Mouse (Mus musculus): ENCODE measurements around the gene Gm9736. TPM values are rescaled to one million over a fixed set of nuclear protein-coding genes. Genes with fewer than 3 reads are reported as not detected.
"Not testable (repeated sequence)": the region's sequence is repeated elsewhere in the genome, so short reads cannot be mapped to it uniquely, and the experiment has no call there.

The Gm9736 gene
- polyA plus RNA-seq, 1 experiment from 2014 or later, result not detected

GRCm38 (mm10) chr10:77738929-77739328 lies 12.2 kb downstream of the Gm9736 start:
- Histone ChIP-seq H3K4me3 (replicated peaks; ENCODE audit: low read length) (no peak overlapping the region), H3K27me3 (ENCODE audit: control insufficient read depth, insufficient read depth, low read length) (no peaks in the 10 kb centered on the region), H3K27ac (no peak overlapping the region), H3K36me3 (replicated peaks; ENCODE audit: control insufficient read depth, insufficient read depth) (no peaks in the 10 kb centered on the region), H3K9ac (no peak overlapping the region), H3K4me1 (replicated peaks; ENCODE audit: control insufficient read depth, insufficient read depth, low read length) (no peaks in the 10 kb centered on the region), H3K4me2 (replicated peaks) (no peak overlapping the region), H3K9me3 (ENCODE audit: control insufficient read depth, low read length) (peaks cover 4% of the 10 kb centered on the region; the same call in 1 of the 2 replicates)
- ATAC-seq (ENCODE audit: low FRiP score) (no peak), DNase-seq (ENCODE audit: low spot score) (no peak)
- WGBS, result 90% methylated on average over 4 of the region's 4 CpGs

GRCm38 (mm10) chr10:77735928-77736327 lies 15.2 kb downstream of the Gm9736 start:
- Histone ChIP-seq H3K9me3 (ENCODE audit: control insufficient read depth, low read length) (peaks cover 4% of the 10 kb centered on the region; the same call in 1 of the 2 replicates), H3K4me3 (replicated peaks; ENCODE audit: low read length) (no peak overlapping the region), H3K4me2 (replicated peaks) (no peak overlapping the region), H3K9ac (no peak overlapping the region), H3K27me3 (ENCODE audit: control insufficient read depth, insufficient read depth, low read length) (no peaks in the 10 kb centered on the region), H3K36me3 (replicated peaks; ENCODE audit: control insufficient read depth, insufficient read depth) (no peaks in the 10 kb centered on the region), H3K27ac (no peak overlapping the region), H3K4me1 (replicated peaks; ENCODE audit: control insufficient read depth, insufficient read depth, low read length) (no peaks in the 10 kb centered on the region)
- WGBS, result 94% methylated on average over 1 of the region's 1 CpGs
- ATAC-seq (ENCODE audit: low FRiP score), result no peak
- DNase-seq (ENCODE audit: low spot score), result no peak

- no peak for ATAC-seq (ENCODE audit: low FRiP score)
- H3K27me3 ChIP-seq (ENCODE audit: control insufficient read depth, insufficient read depth, low read length), result no peaks in the 10 kb centered on the region
- H3K4me1 ChIP-seq (replicated peaks; ENCODE audit: control insufficient read depth, insufficient read depth, low read length), result no peaks in the 10 kb centered on the region
- H3K27ac ChIP-seq, result no peak overlapping the region
- no peak overlapping the region for H3K4me2 ChIP-seq (replicated peaks)
- 48% methylated on average over 4 of the region's 4 CpGs for WGBS
- DNase-seq (ENCODE audit: low spot score), result no peak
- H3K9ac ChIP-seq, result no peak overlapping the region
- H3K36me3 ChIP-seq (replicated peaks; ENCODE audit: control insufficient read depth, insufficient read depth), result no peaks in the 10 kb centered on the region
- H3K4me3 ChIP-seq (replicated peaks; ENCODE audit: low read length), result no peak overlapping the region
- H3K9me3 ChIP-seq (ENCODE audit: control insufficient read depth, low read length), result no peaks in the 10 kb centered on the region
Measured at GRCm38 (mm10) chr10:77729241-77729640, 21.9 kb downstream of the Gm9736 start.

GRCm38 (mm10) chr10:77728280-77728679 lies 22.9 kb downstream of the Gm9736 start:
- Histone ChIP-seq H3K27me3 (ENCODE audit: control insufficient read depth, insufficient read depth, low read length) (no peaks in the 10 kb centered on the region), H3K36me3 (replicated peaks; ENCODE audit: control insufficient read depth, insufficient read depth) (no peaks in the 10 kb centered on the region), H3K4me2 (replicated peaks) (no peak overlapping the region), H3K4me1 (replicated peaks; ENCODE audit: control insufficient read depth, insufficient read depth, low read length) (no peaks in the 10 kb centered on the region), H3K9ac (no peak overlapping the region), H3K9me3 (ENCODE audit: control insufficient read depth, low read length) (no peaks in the 10 kb centered on the region), H3K27ac (no peak overlapping the region), H3K4me3 (replicated peaks; ENCODE audit: low read length) (no peak overlapping the region)
- DNase-seq (ENCODE audit: low spot score) (no peak), ATAC-seq (ENCODE audit: low FRiP score) (no peak)
- WGBS, result 68% methylated on average over 4 of the region's 4 CpGs

GRCm38 (mm10) chr10:77726186-77726585 lies 25.0 kb downstream of the Gm9736 start, which contains the start of gene Gm10100:
Gene Gm10100, plus strand, starts transcription at chr10:77726486.
- Histone ChIP-seq H3K9ac (no peak within 1 kb of the TSS), H3K27ac (no peak within 1 kb of the TSS), H3K4me2 (replicated peaks) (no peak within 1 kb of the TSS), H3K4me1 (replicated peaks; ENCODE audit: control insufficient read depth, insufficient read depth, low read length) (no peaks in the 10 kb centered on the region), H3K27me3 (ENCODE audit: control insufficient read depth, insufficient read depth, low read length) (no peaks in the 10 kb centered on the region), H3K36me3 (replicated peaks; ENCODE audit: control insufficient read depth, insufficient read depth) (no peaks in the 10 kb centered on the region), H3K9me3 (ENCODE audit: control insufficient read depth, low read length) (no peaks in the 10 kb centered on the region), H3K4me3 (replicated peaks; ENCODE audit: low read length) (no peak within 1 kb of the TSS)
- DNase-seq (ENCODE audit: low spot score) (no peak), ATAC-seq (ENCODE audit: low FRiP score) (no peak)
- 29% methylated on average over 3 of the region's 3 CpGs for WGBS

GRCm38 (mm10) chr10:77724855-77725254 lies 26.3 kb downstream of the Gm9736 start:
- ATAC-seq (ENCODE audit: low FRiP score) (no peak), DNase-seq (ENCODE audit: low spot score) (no peak)
- H3K4me3 ChIP-seq (replicated peaks; ENCODE audit: low read length), result no peak overlapping the region
- WGBS, result 72% methylated on average over 8 of the region's 8 CpGs
- H3K27me3 ChIP-seq (ENCODE audit: control insufficient read depth, insufficient read depth, low read length), result no peaks in the 10 kb centered on the region
- H3K27ac ChIP-seq, result no peak overlapping the region
- H3K4me2 ChIP-seq (replicated peaks), result no peak overlapping the region
- no peaks in the 10 kb centered on the region for H3K4me1 ChIP-seq (replicated peaks; ENCODE audit: control insufficient read depth, insufficient read depth, low read length)
- no peaks in the 10 kb centered on the region for H3K36me3 ChIP-seq (replicated peaks; ENCODE audit: control insufficient read depth, insufficient read depth)
- no peak overlapping the region for H3K9ac ChIP-seq
- no peaks in the 10 kb centered on the region for H3K9me3 ChIP-seq (ENCODE audit: control insufficient read depth, low read length)

GRCm38 (mm10) chr10:77720299-77720698 lies 30.9 kb downstream of the Gm9736 start, which contains the start of gene Krtap12-1:
Gene Krtap12-1, plus strand, starts transcription at chr10:77720599.
- H3K9me3 ChIP-seq (ENCODE audit: control insufficient read depth, low read length); ATAC-seq (ENCODE audit: low FRiP score); H3K27me3 ChIP-seq (ENCODE audit: control insufficient read depth, insufficient read depth, low read length); H3K4me2 ChIP-seq (replicated peaks); H3K9ac ChIP-seq; H3K27ac ChIP-seq; H3K4me1 ChIP-seq (replicated peaks; ENCODE audit: control insufficient read depth, insufficient read depth, low read length); DNase-seq (ENCODE audit: low spot score); H3K4me3 ChIP-seq (replicated peaks; ENCODE audit: low read length); H3K36me3 ChIP-seq (replicated peaks; ENCODE audit: control insufficient read depth, insufficient read depth): not testable (repeated sequence)
- WGBS, result 90% methylated on average over 1 of the region's 1 CpGs

GRCm38 (mm10) chr10:77715507-77715906 lies 35.6 kb downstream of the Gm9736 start, which contains the start of gene Gm10142:
Gene Gm10142, plus strand, starts transcription at chr10:77715807.
- Histone ChIP-seq H3K4me3 (replicated peaks; ENCODE audit: low read length) (no peak within 1 kb of the TSS), H3K27ac (no peak within 1 kb of the TSS), H3K36me3 (replicated peaks; ENCODE audit: control insufficient read depth, insufficient read depth) (no peaks in the 10 kb centered on the region), H3K9me3 (ENCODE audit: control insufficient read depth, low read length) (0 out of 2 replicates have a peak, but pooled peaks cover 7% of the 10 kb centered on the region), H3K27me3 (ENCODE audit: control insufficient read depth, insufficient read depth, low read length) (no peaks in the 10 kb centered on the region), H3K4me2 (replicated peaks) (no peak within 1 kb of the TSS), H3K9ac (no peak within 1 kb of the TSS), H3K4me1 (replicated peaks; ENCODE audit: control insufficient read depth, insufficient read depth, low read length) (no peaks in the 10 kb centered on the region)
- DNase-seq (ENCODE audit: low spot score) (no peak), ATAC-seq (ENCODE audit: low FRiP score) (no peak)
- 90% methylated on average over 1 of the region's 1 CpGs for WGBS

- no peaks in the 10 kb centered on the region for H3K4me1 ChIP-seq (replicated peaks; ENCODE audit: control insufficient read depth, insufficient read depth, low read length)
- ATAC-seq (ENCODE audit: low FRiP score), result no peak
- H3K9ac ChIP-seq, result no peak overlapping the region
- no peak overlapping the region for H3K4me2 ChIP-seq (replicated peaks)
- no peaks in the 10 kb centered on the region for H3K27me3 ChIP-seq (ENCODE audit: control insufficient read depth, insufficient read depth, low read length)
- H3K9me3 ChIP-seq (ENCODE audit: control insufficient read depth, low read length), result 0 out of 2 replicates have a peak, but pooled peaks cover 7% of the 10 kb centered on the region
- no peaks in the 10 kb centered on the region for H3K36me3 ChIP-seq (replicated peaks; ENCODE audit: control insufficient read depth, insufficient read depth)
- no peak for DNase-seq (ENCODE audit: low spot score)
- H3K27ac ChIP-seq, result no peak overlapping the region
- no peak overlapping the region for H3K4me3 ChIP-seq (replicated peaks; ENCODE audit: low read length)
- WGBS, result 75% methylated on average over 4 of the region's 4 CpGs
Measured at GRCm38 (mm10) chr10:77713734-77714133, 37.4 kb downstream of the Gm9736 start.

- H3K4me3 ChIP-seq (replicated peaks; ENCODE audit: low read length); H3K4me2 ChIP-seq (replicated peaks); H3K9ac ChIP-seq; H3K4me1 ChIP-seq (replicated peaks; ENCODE audit: control insufficient read depth, insufficient read depth, low read length); H3K9me3 ChIP-seq (ENCODE audit: control insufficient read depth, low read length); ATAC-seq (ENCODE audit: low FRiP score); H3K27me3 ChIP-seq (ENCODE audit: control insufficient read depth, insufficient read depth, low read length); H3K27ac ChIP-seq; DNase-seq (ENCODE audit: low spot score); H3K36me3 ChIP-seq (replicated peaks; ENCODE audit: control insufficient read depth, insufficient read depth): not testable (repeated sequence)
Measured at GRCm38 (mm10) chr10:77711157-77711556, 40.0 kb downstream of the Gm9736 start, which contains the start of gene Gm10024. Gene Gm10024, plus strand, starts transcription at chr10:77711457.

Measured in hindbrain, embryonic 14.5 days (tissue).